Mouse (Mus musculus): ENCODE measurements around the gene Btrc.
"Not testable (repeated sequence)": the region's sequence is repeated elsewhere in the genome, so short reads cannot be mapped to it uniquely, and the experiment has no call there.

Btrc gene

GRCm38 (mm10) chr19:45363384-45363926 is at the start of gene Btrc:
TSS of gene Btrc (plus strand) at chr19:45363734.
- DNase-seq (ENCODE audit: inconsistent ontology term), result peak; percentile 100

GRCm38 (mm10) chr19:45317473-45317882 is 46.1 kb upstream of the Btrc start:
- no peak for DNase-seq (ENCODE audit: inconsistent ontology term)

GRCm38 (mm10) chr19:45321062-45321461 is 42.5 kb upstream of the Btrc start:
- no peak for DNase-seq (ENCODE audit: inconsistent ontology term)

- DNase-seq (ENCODE audit: inconsistent ontology term), result no peak
These were observed 34.5 kb upstream of the Btrc start for GRCm38 (mm10) chr19:45329039-45329438.

- DNase-seq (ENCODE audit: inconsistent ontology term), result no peak
These were observed 33.7 kb upstream of the Btrc start for GRCm38 (mm10) chr19:45329748-45330298.

- DNase-seq (ENCODE audit: inconsistent ontology term), result no peak
These were observed 26.8 kb upstream of the Btrc start for GRCm38 (mm10) chr19:45336718-45337117.

- DNase-seq (ENCODE audit: inconsistent ontology term), result no peak
These were observed 25.4 kb upstream of the Btrc start for GRCm38 (mm10) chr19:45338182-45338581.

- DNase-seq (ENCODE audit: inconsistent ontology term), result peak; percentile 23
These were observed 19.6 kb upstream of the Btrc start for GRCm38 (mm10) chr19:45343941-45344340.

- DNase-seq (ENCODE audit: inconsistent ontology term), result no peak
These were observed 15.3 kb upstream of the Btrc start for GRCm38 (mm10) chr19:45348188-45348587.

GRCm38 (mm10) chr19:45350456-45350855 is 13.1 kb upstream of the Btrc start:
- DNase-seq (ENCODE audit: inconsistent ontology term), result no peak

GRCm38 (mm10) chr19:45352706-45353105 is 10.8 kb upstream of the Btrc start:
- not testable (repeated sequence) for DNase-seq (ENCODE audit: inconsistent ontology term)

GRCm38 (mm10) chr19:45355678-45356077 is 7.9 kb upstream of the Btrc start:
- DNase-seq (ENCODE audit: inconsistent ontology term), result no peak

- not testable (repeated sequence) for DNase-seq (ENCODE audit: inconsistent ontology term)
These were observed 6.7 kb upstream of the Btrc start for GRCm38 (mm10) chr19:45356868-45357267.

- DNase-seq (ENCODE audit: inconsistent ontology term), result no peak
These were observed 3.0 kb upstream of the Btrc start for GRCm38 (mm10) chr19:45360486-45360885.

GRCm38 (mm10) chr19:45363933-45364391 is 428 bp downstream of the Btrc start:
- no peak for DNase-seq (ENCODE audit: inconsistent ontology term)

- DNase-seq (ENCODE audit: inconsistent ontology term), result peak; percentile 10
These were observed 3.1 kb downstream of the Btrc start for GRCm38 (mm10) chr19:45366651-45367050.

- not testable (repeated sequence) for DNase-seq (ENCODE audit: inconsistent ontology term)
These were observed 21.3 kb downstream of the Btrc start for GRCm38 (mm10) chr19:45384815-45385214.

GRCm38 (mm10) chr19:45388551-45388950 is 25.0 kb downstream of the Btrc start:
- peak; percentile 19 for DNase-seq (ENCODE audit: inconsistent ontology term)

GRCm38 (mm10) chr19:45394078-45394477 is 30.5 kb downstream of the Btrc start:
- no peak for DNase-seq (ENCODE audit: inconsistent ontology term)

- DNase-seq (ENCODE audit: inconsistent ontology term), result no peak
These were observed 47.5 kb downstream of the Btrc start for GRCm38 (mm10) chr19:45411000-45411399.

- no peak for DNase-seq (ENCODE audit: inconsistent ontology term)
These were observed 49.2 kb downstream of the Btrc start for GRCm38 (mm10) chr19:45412694-45413093.

- no peak for DNase-seq (ENCODE audit: inconsistent ontology term)
These were observed 50.4 kb downstream of the Btrc start for GRCm38 (mm10) chr19:45413966-45414365.

- no peak for DNase-seq (ENCODE audit: inconsistent ontology term)
These were observed 54.1 kb downstream of the Btrc start for GRCm38 (mm10) chr19:45417601-45418000.

GRCm38 (mm10) chr19:45422276-45422675 is 58.7 kb downstream of the Btrc start:
- DNase-seq (ENCODE audit: inconsistent ontology term), result no peak

Data from Muller cell, postnatal 12 days (primary cell).